Mouse (Mus musculus) adrenal gland, postnatal 4 days (tissue): ENCODE data around the gene Rcan1. TPM values are rescaled to one million over a fixed set of nuclear protein-coding genes. Genes with fewer than 3 reads are reported as not detected.
A peak's percentile ranks its signal among the peaks of the same experiment; 100 is the strongest.

Experiments used
- DNase-seq, 2 experiments: peaks; one replicate each; pipeline ENCODE4 v3.0.0; 2021 to 2022; ENCODE audit warnings: low spot score in 2 of 2, mixed read lengths in 2 of 2
- total RNA-seq, 2 experiments: library from RNA; stranded (reverse); gene quantifications; 2 replicates each; pipeline ENCODE4 v1.2.3; 2021

Rcan1 gene
- total RNA-seq, 2 experiments from 2014 or later = 19.1 to 19.2 TPM

GRCm38 (mm10) chr16:92472898-92473297 is 2.2 kb upstream of the Rcan1 start:
- no peak for DNase-seq

GRCm38 (mm10) chr16:92468459-92468858 is 2.2 kb downstream of the Rcan1 start:
- no peak for DNase-seq

- DNase-seq = no peak
These were observed 3.6 kb downstream of the Rcan1 start for GRCm38 (mm10) chr16:92467041-92467440.

GRCm38 (mm10) chr16:92465642-92466526 is 4.8 kb downstream of the Rcan1 start:
- peak; percentile 70 to 87 for DNase-seq

- DNase-seq = no peak
These were observed 5.4 kb downstream of the Rcan1 start for GRCm38 (mm10) chr16:92465226-92465625.

- DNase-seq = no peak
These were observed 6.2 kb downstream of the Rcan1 start for GRCm38 (mm10) chr16:92464390-92464972.

- no peak for DNase-seq
These were observed 9.3 kb downstream of the Rcan1 start for GRCm38 (mm10) chr16:92461412-92461811.

GRCm38 (mm10) chr16:92457594-92457993 is 13.1 kb downstream of the Rcan1 start:
- peak in 1 of 2 experiments; percentile 52 for DNase-seq

GRCm38 (mm10) chr16:92455969-92456368 is 14.7 kb downstream of the Rcan1 start:
- no peak for DNase-seq

- DNase-seq = no peak
These were observed 15.2 kb downstream of the Rcan1 start for GRCm38 (mm10) chr16:92455488-92455887.

GRCm38 (mm10) chr16:92454495-92454894 is 16.2 kb downstream of the Rcan1 start:
- DNase-seq = no peak

- no peak for DNase-seq
These were observed 16.7 kb downstream of the Rcan1 start for GRCm38 (mm10) chr16:92454002-92454401.

- DNase-seq = no peak
These were observed 18.1 kb downstream of the Rcan1 start for GRCm38 (mm10) chr16:92452609-92453008.

GRCm38 (mm10) chr16:92451516-92452072 is 19.1 kb downstream of the Rcan1 start:
- no peak for DNase-seq

- DNase-seq = no peak
These were observed 20.3 kb downstream of the Rcan1 start for GRCm38 (mm10) chr16:92450331-92450730.

- DNase-seq = no peak
These were observed 21.6 kb downstream of the Rcan1 start for GRCm38 (mm10) chr16:92449080-92449479.

GRCm38 (mm10) chr16:92445377-92445776 is 25.3 kb downstream of the Rcan1 start:
- DNase-seq = no peak

GRCm38 (mm10) chr16:92443644-92444113 is 27.0 kb downstream of the Rcan1 start:
- DNase-seq = peak in 1 of 2 experiments; percentile 27

- DNase-seq = no peak
These were observed 27.7 kb downstream of the Rcan1 start for GRCm38 (mm10) chr16:92442946-92443345.

- no peak for DNase-seq
These were observed 28.5 kb downstream of the Rcan1 start for GRCm38 (mm10) chr16:92442150-92442549.

- DNase-seq = no peak
These were observed 29.5 kb downstream of the Rcan1 start for GRCm38 (mm10) chr16:92441203-92441602.

GRCm38 (mm10) chr16:92440229-92440628 is 30.4 kb downstream of the Rcan1 start:
- no peak for DNase-seq
